Mouse (Mus musculus) erythroid progenitor cell, adult 5-6 weeks (primary cell): ENCODE results near the gene H2afb1. TPM values are rescaled to one million over a fixed set of nuclear protein-coding genes. Genes with fewer than 3 reads are reported as not detected.
"Not testable (repeated sequence)": the region's sequence is repeated elsewhere in the genome, so short reads cannot be mapped to it uniquely, and the experiment has no call there.

Experiments
- ATAC-seq: replicated peaks from 2 replicates; pipeline ENCODE4 v1.8.0; 2016; ENCODE audit warnings: moderate number of reproducible peaks, mild to moderate bottlenecking, moderate TSS enrichment, inconsistent platforms; ENCODE audit not compliant: poor library complexity, low FRiP score, severe bottlenecking
- total RNA-seq, 2 experiments: library from RNA; stranded (forward) in 1 of 2; stranded (reverse) in 1 of 2; fragments of 150-400 nt in 1 of 2; fragments of 186-747, 209-891 nt in 1 of 2; gene quantifications; 2 replicates each; pipeline versions ENCODE4 v1.2.3 to v1.2.4; 2015 to 2017; ENCODE audit warnings: low replicate concordance in 2 of 2

Gene H2afb1
- total RNA-seq (2015; ENCODE audit: low replicate concordance) (not detected in 2 replicates), total RNA-seq (2017; ENCODE audit: low replicate concordance) (not detected in 2 replicates)

- ATAC-seq, result not testable (repeated sequence)
Observed at GRCm38 (mm10) chrX:117014457-117014856, at the start of gene H2afb1. TSS of gene H2afb1 (plus strand) at chrX:117014757.

GRCm38 (mm10) chrX:117036085-117036484, 21.5 kb downstream of the H2afb1 start:
- no peak for ATAC-seq
